Mouse (Mus musculus) limb, embryonic 15.5 days (tissue): ENCODE results near the gene Trappc12. TPM values are rescaled to one million over a fixed set of nuclear protein-coding genes. Genes with fewer than 3 reads are reported as not detected.
A peak's percentile ranks its signal among the peaks of the same experiment; 100 is the strongest.

Source experiments
- ATAC-seq: fragments of 200-750 bp; cut with Nextera tagmentation; 2 replicates; pipeline ENCODE4 v1.8.0; 2017; ENCODE audit warnings: low read depth, moderate TSS enrichment; ENCODE audit not compliant: insufficient number of reproducible peaks, low FRiP score, low TSS enrichment
- H3K27ac ChIP-seq: fragments of 300-500 bp; sonication (generic); 2 replicates; pipeline ENCODE4 v1.5.1; 2015; ENCODE audit warnings: moderate library complexity, mild to moderate bottlenecking, inconsistent platforms
- H3K27me3 ChIP-seq: fragments of 300-500 bp; sonication (generic); 2 replicates; pipeline ENCODE4 v1.6.1; 2015; ENCODE audit warnings: inconsistent platforms
- H3K36me3 ChIP-seq: fragments of 300-500 bp; sonication (generic); 2 replicates; pipeline ENCODE4 v1.6.1; 2015; ENCODE audit warnings: inconsistent platforms
- H3K4me1 ChIP-seq: fragments of 300-500 bp; sonication (generic); 2 replicates; pipeline ENCODE4 v1.6.1; 2015; ENCODE audit warnings: inconsistent platforms
- H3K4me2 ChIP-seq: fragments of 300-500 bp; sonication (generic); 2 replicates; pipeline ENCODE4 v1.6.1; 2015; ENCODE audit warnings: mild to moderate bottlenecking, inconsistent platforms
- H3K4me3 ChIP-seq: fragments of 300-500 bp; sonication (generic); 2 replicates; pipeline ENCODE4 v1.5.1; 2015; ENCODE audit warnings: mild to moderate bottlenecking, inconsistent platforms
- H3K9ac ChIP-seq: fragments of 300-500 bp; sonication (generic); 2 replicates; pipeline ENCODE4 v1.6.1; 2015; ENCODE audit warnings: inconsistent platforms
- H3K9me3 ChIP-seq: fragments of 300-500 bp; sonication (generic); 2 replicates; pipeline ENCODE4 v1.6.1; 2016; ENCODE audit warnings: inconsistent platforms
- WGBS: fragments of 180-500 bp; shearing (Covaris S2); methylation state at CpG from one replicate; pipeline ENCODE4 v1.1.7; 2015; 5-methylcytosine and 5-hydroxymethylcytosine counted together
- microRNA-seq: library from miRNA; unstranded; fragments of <30 nt; microRNA quantifications from one replicate; pipeline ENCODE4, GENCODE M21; 2016
- polyA plus RNA-seq: library from polyadenylated mRNA; unstranded; fragments of >200 nt; fragmentation: Nextera tagmentation; extraction: Ambion mirVana; gene quantifications from 2 replicates; pipeline ENCODE4 v1.2.1, GENCODE M21; 2015

The Trappc12 gene
- polyA plus RNA-seq, 1 experiment from 2014 or later: 37.8 TPM

- H3K4me2 ChIP-seq: peak overlapping the region; percentile 53
- peak overlapping the region; percentile 51; the same call in 1 of the 2 replicates for H3K9ac ChIP-seq
- peak overlapping the region; percentile 61 for H3K4me3 ChIP-seq
- peaks cover 24% of the 10 kb centered on the region for H3K36me3 ChIP-seq
- WGBS: 53% methylated on average over 5 of the region's 5 CpGs
- H3K4me1 ChIP-seq: peaks cover 17% of the 10 kb centered on the region
- ATAC-seq: no peak
- H3K27me3 ChIP-seq: no peaks in the 10 kb centered on the region
- peak overlapping the region; percentile 92 for H3K27ac ChIP-seq
- no peaks in the 10 kb centered on the region for H3K9me3 ChIP-seq
Observed at GRCm38 (mm10) chr12:28675925-28676209, 74.4 kb downstream of the Trappc12 start.

GRCm38 (mm10) chr12:28675121-28675924, 74.9 kb downstream of the Trappc12 start, which contains the start of gene Adi1:
Adi1 (plus strand) TSS chr12:28675231.
- no peaks in the 10 kb centered on the region for H3K9me3 ChIP-seq
- peaks cover 20% of the 10 kb centered on the region for H3K36me3 ChIP-seq
- peak within 1 kb of the TSS; percentile 92 for H3K27ac ChIP-seq
- H3K27me3 ChIP-seq: no peaks in the 10 kb centered on the region
- ATAC-seq: peak; percentile 94
- 1% methylated on average over 53 of the region's 53 CpGs for WGBS
- H3K4me2 ChIP-seq: peak within 1 kb of the TSS; percentile 53
- H3K4me1 ChIP-seq: peaks cover 17% of the 10 kb centered on the region
- peak within 1 kb of the TSS; percentile 61 for H3K4me3 ChIP-seq
- peak within 1 kb of the TSS; percentile 51 for H3K9ac ChIP-seq

- Histone ChIP-seq H3K4me1 (peaks cover 17% of the 10 kb centered on the region), H3K4me2 (peak overlapping the region; percentile 53), H3K27ac (peak overlapping the region; percentile 92; the same call in 1 of the 2 replicates), H3K36me3 (peaks cover 10% of the 10 kb centered on the region), H3K27me3 (no peaks in the 10 kb centered on the region), H3K4me3 (peak overlapping the region; percentile 61; the same call in 1 of the 2 replicates), H3K9ac (no peak overlapping the region), H3K9me3 (no peaks in the 10 kb centered on the region)
- no peak for ATAC-seq
- 81% methylated on average over 10 of the region's 10 CpGs for WGBS
Observed at GRCm38 (mm10) chr12:28674038-28674720, 76.1 kb downstream of the Trappc12 start.

- WGBS: 29% methylated on average over 8 of the region's 8 CpGs
- no peak overlapping the region for H3K27ac ChIP-seq
- H3K27me3 ChIP-seq: no peaks in the 10 kb centered on the region
- ATAC-seq: no peak
- H3K9me3 ChIP-seq: no peaks in the 10 kb centered on the region
- no peak overlapping the region for H3K4me3 ChIP-seq
- no peak overlapping the region for H3K9ac ChIP-seq
- no peaks in the 10 kb centered on the region for H3K4me1 ChIP-seq
- H3K36me3 ChIP-seq: 0 out of 2 replicates have a peak, but pooled peaks cover 1% of the 10 kb centered on the region
- H3K4me2 ChIP-seq: no peak overlapping the region
Observed at GRCm38 (mm10) chr12:28667287-28667686, 83.0 kb downstream of the Trappc12 start.

GRCm38 (mm10) chr12:28666734-28667133, 83.5 kb downstream of the Trappc12 start:
- Histone ChIP-seq H3K4me1 (no peaks in the 10 kb centered on the region), H3K36me3 (0 out of 2 replicates have a peak, but pooled peaks cover 3% of the 10 kb centered on the region), H3K9me3 (no peaks in the 10 kb centered on the region), H3K27ac (no peak overlapping the region), H3K4me2 (no peak overlapping the region), H3K9ac (no peak overlapping the region), H3K27me3 (no peaks in the 10 kb centered on the region), H3K4me3 (no peak overlapping the region)
- no peak for ATAC-seq
- WGBS: 67% methylated on average over 4 of the region's 4 CpGs

GRCm38 (mm10) chr12:28662628-28663027, 87.6 kb downstream of the Trappc12 start:
- 79% methylated on average over 4 of the region's 4 CpGs for WGBS
- H3K36me3 ChIP-seq: peaks cover 40% of the 10 kb centered on the region
- no peak overlapping the region for H3K4me2 ChIP-seq
- no peak overlapping the region for H3K4me3 ChIP-seq
- no peaks in the 10 kb centered on the region for H3K27me3 ChIP-seq
- ATAC-seq: no peak
- no peak overlapping the region for H3K27ac ChIP-seq
- no peak overlapping the region for H3K9ac ChIP-seq
- no peaks in the 10 kb centered on the region for H3K9me3 ChIP-seq
- no peaks in the 10 kb centered on the region for H3K4me1 ChIP-seq

GRCm38 (mm10) chr12:28649141-28650110, 100.8 kb downstream of the Trappc12 start, which contains the start of gene Rnaseh1:
Rnaseh1 (plus strand) TSS chr12:28649602.
- peak within 1 kb of the TSS; percentile 91 for H3K4me3 ChIP-seq

More at GRCm38 (mm10) chr12:28649141-28650110, 100.8 kb downstream of the Trappc12 start, which contains the start of gene Rnaseh1:
- Histone ChIP-seq H3K27me3 (peaks cover 9% of the 10 kb centered on the region; the same call in 1 of the 2 replicates), H3K9me3 (no peaks in the 10 kb centered on the region), H3K4me1 (peaks cover 8% of the 10 kb centered on the region), H3K27ac (peak within 1 kb of the TSS; percentile 72; the same call in 1 of the 2 replicates), H3K36me3 (peaks cover 14% of the 10 kb centered on the region), H3K9ac (peak within 1 kb of the TSS; percentile 76), H3K4me2 (peak within 1 kb of the TSS; percentile 71)
- WGBS: 1% methylated on average over 52 of the region's 52 CpGs
- peak; percentile 85 for ATAC-seq

Small RNA genes within 50 kb of the gene (microRNA-seq; reads per million reads assigned to microRNA genes)
- gene Mir6937: not detected

Other genes starting within 250 kb of the Trappc12 start
- gene Dcdc2c, start 198.1 kb downstream of the Trappc12 start, polyA plus RNA-seq: 0.17 and 0.36 TPM in 2 replicates
- not detected in 2 replicates for gene Allc, start 167.9 kb downstream of the Trappc12 start, polyA plus RNA-seq
- 0.37 and 1.1 TPM in 2 replicates for gene Colec11, start 127.1 kb downstream of the Trappc12 start, polyA plus RNA-seq
- 556 and 709 TPM in 2 replicates for gene Rps7, start 114.5 kb downstream of the Trappc12 start, polyA plus RNA-seq
- gene Rnaseh1, start 100.9 kb downstream of the Trappc12 start, polyA plus RNA-seq: 29.3 and 31.8 TPM in 2 replicates
- 66.0 and 70.4 TPM in 2 replicates for gene Adi1, start 75.2 kb downstream of the Trappc12 start, polyA plus RNA-seq
- 31.6 and 32.8 TPM in 2 replicates for gene Eipr1, start 1.3 kb upstream of the Trappc12 start, polyA plus RNA-seq